Mouse (Mus musculus) hematopoietic stem cell, adult 5-6 weeks (primary cell): ENCODE measurements around the gene Vps45. TPM values are rescaled to one million over a fixed set of nuclear protein-coding genes. Genes with fewer than 3 reads are reported as not detected.

ENCODE experiments used
- ATAC-seq, 2 experiments: fragments of 125-278 bp in 1 of 2; replicated peaks in 1 of 2; 2 replicates each; pipeline ENCODE4 v1.8.0; 2016 to 2017; ENCODE audit warnings: inconsistent platforms in 2 of 2, mild to moderate bottlenecking in 2 of 2, moderate number of reproducible peaks in 2 of 2, low read depth in 1 of 2, moderate TSS enrichment in 1 of 2; ENCODE audit not compliant: low FRiP score in 2 of 2, poor library complexity in 2 of 2, severe bottlenecking in 2 of 2, insufficient read depth in 1 of 2, low TSS enrichment in 1 of 2
- total RNA-seq: library from RNA; stranded (forward); fragments of 172-1452, 232-1000 nt; gene quantifications from 2 replicates; pipeline ENCODE4 v1.2.3, GENCODE M21; 2017

Vps45 gene
- 14.0 and 29.1 TPM in 2 replicates for total RNA-seq

DNA sequence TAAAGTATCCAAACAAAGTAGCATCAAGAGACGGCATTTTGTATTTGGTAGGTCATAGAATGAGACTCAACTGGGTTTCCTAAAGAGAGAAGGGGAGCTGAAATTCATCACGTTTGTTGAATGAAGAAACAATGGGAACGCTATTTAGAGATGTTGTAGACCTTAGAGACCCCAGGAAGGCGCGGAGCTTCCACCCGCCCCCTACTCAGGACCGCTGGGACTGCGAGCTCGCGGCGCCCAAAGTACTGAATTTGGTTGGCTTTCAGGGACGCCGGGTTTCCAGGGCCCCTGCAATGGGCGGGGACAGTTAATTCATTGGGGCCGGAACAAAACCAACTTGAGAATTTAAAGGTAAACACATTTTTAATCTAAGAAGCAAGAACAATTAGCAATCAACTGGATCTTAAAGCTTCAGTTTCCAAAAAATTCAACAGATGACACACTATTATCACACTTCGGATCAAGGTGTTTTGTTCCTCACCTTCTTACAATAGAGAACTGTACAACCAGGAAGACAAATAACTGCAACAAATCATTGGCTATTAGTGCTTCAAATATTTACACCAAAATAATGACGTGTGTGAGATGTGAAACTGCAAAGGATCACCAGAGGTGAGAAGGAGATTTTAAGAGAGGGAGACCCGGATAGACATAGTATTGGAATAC, at the start of gene Vps45:
Gene Vps45, minus strand, starts transcription at position 236 of the 666 bp plus-strand sequence.
- ATAC-seq = peak; percentile 57 to 63

DNA sequence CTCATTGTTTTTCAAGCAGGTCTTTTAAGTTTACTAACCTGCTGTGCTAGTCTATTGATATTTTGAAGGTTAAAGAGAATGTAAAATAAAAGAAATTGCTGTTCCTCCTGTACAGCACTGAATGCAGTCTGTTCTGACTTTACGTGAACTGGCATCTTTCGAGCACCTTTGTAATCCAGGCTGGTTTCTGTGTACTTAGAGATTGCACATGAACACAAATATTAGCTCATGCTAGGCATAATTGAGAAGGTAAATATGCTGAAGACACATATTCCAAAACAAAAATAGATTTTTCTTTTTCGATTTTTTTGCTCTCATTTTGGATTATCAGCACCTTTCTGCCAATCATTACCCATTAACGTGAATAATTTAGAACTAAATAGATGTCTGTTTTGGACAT, 47.9 kb upstream of the Vps45 start:
- no peak for ATAC-seq

DNA sequence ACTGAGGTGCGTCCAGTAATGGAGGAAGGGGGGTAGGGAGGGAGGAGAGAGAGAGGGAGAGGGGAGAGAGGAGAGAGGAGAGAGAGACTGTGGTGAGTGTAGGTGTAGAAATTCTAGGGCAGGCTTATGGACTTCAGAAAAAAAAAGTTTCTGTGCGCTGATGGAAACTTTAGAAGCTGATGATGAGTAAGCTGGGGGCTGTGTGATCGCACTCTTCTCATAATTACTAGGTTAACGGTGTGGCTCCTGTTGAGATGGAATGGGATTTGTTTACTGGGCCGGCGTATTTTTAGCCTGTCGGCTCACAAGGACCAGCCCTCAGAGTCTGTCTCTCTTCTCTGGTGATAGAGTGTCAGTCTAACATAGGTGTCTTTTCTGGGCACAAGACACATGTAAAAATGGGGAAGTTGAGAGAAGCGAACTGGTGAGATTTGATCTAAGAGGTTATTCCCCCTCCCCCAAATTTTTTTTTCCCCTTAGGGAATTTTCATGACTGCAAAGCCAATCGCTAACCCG, 47.0 kb upstream of the Vps45 start:
- peak in 1 of 2 experiments; percentile 13; a peak in 1 of 4 replicates for ATAC-seq

DNA sequence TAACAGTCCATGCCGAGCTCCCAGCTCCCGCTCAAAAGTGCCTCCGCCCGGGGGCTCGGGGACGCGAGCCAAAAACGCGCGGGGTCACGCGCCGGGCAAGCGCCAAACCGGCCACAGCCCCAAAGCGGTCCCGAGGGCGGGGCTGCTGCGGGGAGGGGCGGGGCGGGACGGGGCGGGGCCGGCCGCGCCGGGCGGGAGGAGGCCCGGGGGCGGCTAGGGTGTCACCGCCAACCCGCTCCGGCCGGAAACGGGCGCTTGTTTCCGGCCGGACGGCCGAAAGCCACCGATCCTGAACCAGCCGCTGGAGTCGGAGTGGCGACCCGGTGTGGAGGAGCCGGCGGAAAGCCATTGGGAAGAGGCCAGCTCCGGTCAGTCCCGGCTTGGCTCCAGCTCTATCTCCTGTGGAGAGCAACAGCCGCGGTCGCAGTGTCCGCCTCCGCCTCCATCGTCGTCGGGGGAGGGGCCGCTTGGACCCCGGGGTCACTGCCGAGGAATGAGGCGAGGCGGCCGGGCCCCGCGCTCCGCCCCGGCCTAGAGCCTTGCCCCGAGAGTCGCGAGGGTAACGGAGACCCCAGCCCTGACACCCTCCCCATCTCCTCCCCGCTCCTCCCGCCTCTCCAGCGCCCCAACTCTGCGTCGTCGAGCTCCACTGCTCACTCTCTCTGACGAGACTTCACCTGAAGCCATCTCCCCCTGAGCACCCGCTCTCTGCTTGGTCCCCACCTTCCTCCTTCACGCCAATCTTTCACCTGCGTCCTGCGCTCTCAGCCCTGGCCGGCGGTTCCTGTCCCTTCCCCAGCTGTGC, 46.2 kb upstream of the Vps45 start, which contains the start of gene Otud7b:
Gene Otud7b, plus strand, starts transcription at position 267 of the 805 bp plus-strand sequence.
- ATAC-seq = peak; percentile 43 to 46; a peak in 3 of 4 replicates

DNA sequence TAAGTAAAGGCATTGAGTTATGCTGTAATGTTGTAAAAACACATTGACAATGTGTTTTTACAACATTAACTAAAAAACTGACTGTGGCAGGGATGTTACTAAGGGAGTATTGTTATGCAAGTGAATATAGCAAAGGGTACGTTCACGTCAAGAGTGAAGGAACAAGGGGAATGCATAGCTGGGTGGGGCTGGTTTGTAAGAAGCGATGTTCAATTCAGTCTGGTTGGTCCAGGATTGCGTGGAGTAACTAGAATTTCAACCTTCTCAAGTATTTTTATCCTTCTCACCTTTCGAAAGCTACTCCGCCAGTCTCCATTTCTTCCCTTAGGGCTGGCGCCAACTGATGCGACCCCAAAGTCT, 45.6 kb upstream of the Vps45 start:
- ATAC-seq = 0 out of 4 replicates have a peak, but pooled peaks of 1 of the 2 experiments have one; percentile 2

DNA sequence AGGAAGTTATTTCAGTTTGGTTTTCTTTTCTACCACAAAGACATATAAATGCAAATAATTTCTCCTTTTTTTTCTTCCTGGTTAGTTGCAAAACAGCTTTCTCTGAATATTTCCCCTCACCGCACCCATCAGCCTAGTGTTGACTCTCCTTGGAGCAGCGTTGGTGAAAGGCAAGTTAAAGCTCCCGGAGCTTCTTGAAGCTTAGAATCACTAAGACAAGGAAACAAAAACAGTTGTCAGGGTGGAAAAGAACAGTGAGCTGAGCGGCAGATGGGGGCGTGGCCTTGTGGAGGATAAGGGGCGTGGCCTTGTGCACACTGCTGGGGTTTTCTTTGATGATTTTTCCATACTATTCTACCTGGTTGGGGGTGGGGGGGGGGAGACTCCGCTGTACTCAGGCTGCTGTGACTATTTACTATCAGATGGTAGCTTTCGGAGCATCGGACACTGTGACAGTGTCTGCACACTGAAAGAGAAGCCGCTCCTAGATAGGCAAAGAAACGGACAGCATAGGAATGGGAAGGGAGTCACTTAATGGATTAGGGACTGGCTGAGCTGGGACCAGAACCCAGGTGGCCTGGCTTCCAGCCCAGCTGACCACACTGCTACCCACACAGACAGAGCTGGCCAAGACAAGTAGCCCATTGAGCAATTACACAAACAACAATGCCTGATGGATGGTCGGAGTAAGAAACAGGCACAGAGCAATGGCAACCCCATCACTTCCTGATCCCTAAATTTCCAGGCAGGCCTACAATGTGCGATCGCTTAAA, 44.0 kb upstream of the Vps45 start:
- peak; percentile 34 to 52; a peak in 2 of 4 replicates for ATAC-seq

DNA sequence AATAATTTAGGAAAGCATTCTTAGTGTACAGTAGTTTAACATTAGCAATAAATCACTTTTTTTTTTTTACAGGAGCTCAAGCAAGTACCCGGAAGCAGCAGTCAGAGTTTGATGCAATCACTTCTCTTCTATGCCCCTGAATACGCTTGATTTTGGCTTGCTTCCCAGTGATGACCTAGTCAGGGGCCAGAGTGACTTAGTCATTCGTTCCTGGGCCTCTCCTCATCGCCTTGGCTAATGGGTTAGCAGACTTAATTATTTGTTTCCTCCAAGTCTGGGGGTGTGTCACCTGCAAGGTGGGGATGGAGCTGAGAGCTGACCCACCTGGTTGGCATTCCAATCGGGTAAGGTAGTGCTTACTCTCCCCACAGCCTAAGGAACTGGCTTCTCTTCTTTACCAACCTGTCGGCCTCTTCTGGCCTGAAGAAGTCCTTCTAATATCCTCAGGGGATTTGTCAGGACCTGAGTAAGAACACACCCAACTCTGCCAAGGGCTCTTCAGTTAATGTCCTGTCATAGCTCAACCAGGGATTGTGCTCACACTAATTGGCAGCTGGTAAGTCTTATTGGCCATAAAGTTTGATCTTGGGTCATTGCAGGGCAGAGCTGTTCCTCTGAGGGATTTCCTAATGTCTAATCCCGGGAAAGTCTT, 40.5 kb upstream of the Vps45 start:
- peak; percentile 20 to 62; a peak in 3 of 4 replicates for ATAC-seq

DNA sequence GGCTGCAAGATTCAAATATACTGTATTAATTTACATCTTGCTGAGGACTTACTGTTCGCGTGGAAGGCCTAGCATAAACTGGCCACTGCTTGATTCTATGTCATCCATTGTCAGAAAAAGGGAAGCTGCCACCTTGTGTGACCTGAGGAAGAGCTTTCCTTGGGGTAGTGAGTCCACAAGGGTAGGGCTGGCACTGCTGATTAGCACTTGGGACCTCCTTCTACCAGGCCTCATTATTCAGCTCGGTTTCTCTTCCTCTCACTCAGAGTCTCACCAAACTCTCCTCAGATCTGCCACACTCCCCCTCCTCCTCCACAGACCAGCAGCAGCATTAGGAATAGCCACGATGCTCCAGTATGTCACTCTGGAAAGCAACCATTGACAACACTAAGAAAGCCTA, 39.9 kb upstream of the Vps45 start:
- ATAC-seq = peak in 1 of 2 experiments; percentile 37; a peak in 2 of 4 replicates

DNA sequence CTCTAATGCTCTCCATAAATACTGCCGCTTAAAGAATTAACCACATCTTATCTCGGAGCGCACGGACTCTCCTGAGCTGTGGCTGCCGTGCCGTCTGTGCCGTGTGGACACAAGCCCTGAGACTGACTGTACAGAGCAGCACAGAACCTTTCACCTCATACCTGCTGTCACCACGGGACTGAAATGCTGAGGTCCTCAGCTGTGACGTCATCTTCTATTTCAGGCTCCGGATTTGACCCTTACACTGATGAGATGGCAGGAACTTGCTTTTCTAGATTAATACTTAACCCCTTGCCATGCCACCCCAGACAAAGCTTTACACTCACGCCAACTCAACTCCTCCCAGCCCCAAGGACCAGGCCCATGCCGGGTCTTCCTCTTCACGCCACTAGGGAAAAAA, 35.9 kb upstream of the Vps45 start:
- ATAC-seq = no peak

DNA sequence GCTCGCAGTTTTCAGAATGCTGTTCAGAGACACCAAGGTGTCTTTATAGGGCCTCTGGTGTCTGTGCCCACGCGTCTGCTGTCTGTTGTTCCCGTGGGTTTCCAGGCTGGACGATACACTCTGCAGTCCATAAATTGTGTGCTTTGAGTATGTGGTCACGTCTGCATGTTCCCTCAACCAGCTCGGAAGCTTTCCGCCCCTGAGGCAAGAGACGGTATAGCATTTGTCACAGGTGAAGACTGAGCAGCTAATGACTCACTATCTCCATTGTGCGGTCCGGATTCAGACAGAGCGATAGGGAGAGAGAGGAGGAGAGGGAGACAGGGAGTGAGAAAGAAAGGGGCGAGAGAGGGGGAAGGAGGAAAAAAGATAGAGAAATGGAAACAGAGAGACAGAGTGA, 35.2 kb upstream of the Vps45 start:
- ATAC-seq = no peak

DNA sequence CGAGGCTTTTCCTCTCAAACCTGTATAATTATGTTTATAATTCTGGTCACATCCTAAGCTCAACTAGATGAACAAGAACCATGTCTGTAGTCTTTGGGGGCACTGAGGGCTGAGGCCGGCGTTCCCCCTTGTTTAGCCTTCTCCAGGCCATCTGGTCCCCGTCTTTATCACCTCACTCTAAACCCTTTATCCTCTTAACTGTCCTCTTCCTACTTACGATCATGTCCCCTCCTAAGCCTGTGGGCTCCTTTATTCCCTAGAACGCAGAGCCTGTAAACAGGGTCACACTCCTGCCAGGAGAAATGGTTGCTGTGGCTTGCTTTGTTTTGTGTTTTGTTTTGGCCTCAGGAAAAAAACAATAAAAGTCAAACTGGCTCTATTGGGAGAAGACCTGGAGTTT, 33.7 kb upstream of the Vps45 start:
- no peak for ATAC-seq

DNA sequence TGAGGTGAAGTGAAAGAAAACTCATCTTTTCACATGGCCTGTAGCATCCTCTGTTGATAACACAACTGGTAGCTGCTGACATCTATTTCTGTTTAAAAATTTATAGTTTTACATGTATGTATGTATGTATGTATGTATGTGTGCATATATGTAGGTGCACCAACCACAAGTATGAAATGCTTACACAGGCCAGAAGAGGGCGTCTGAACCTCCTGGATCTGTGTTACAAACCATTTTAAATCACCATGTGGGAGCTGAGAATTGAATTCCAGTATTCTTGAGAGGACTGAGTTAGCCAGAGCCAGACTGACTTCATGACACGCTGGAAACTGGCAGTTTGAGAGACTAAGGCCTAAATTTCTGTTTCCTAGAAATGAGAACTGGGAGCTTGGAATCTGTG, 32.9 kb upstream of the Vps45 start:
- no peak for ATAC-seq

DNA sequence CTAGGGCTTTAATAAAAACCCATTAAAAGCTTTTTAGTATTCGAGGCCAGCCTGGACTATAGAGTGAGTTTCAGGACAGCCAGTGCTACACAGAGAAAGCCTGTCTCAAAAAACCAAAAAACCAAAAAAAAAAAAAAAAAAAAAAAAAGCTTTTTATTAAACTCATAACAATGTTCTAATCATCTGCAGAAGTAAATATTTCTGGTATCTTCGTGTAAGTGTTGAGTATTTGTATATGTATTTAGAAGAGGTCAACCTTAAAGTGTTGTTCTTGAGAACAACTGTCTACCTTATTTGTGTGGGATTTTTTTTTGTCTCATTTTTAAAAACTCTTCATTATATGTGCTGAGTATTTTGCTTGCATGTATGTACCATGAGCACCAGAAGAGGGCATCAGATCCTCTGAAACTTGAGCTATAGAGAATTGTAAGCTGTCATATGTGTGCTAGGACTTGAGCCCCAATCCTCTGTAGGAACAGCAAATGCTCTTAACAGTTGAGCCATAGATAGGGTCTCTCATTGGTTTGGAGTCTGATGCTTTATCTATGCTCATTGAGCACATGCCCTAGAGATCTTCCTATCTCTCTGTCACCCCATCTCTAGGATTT, 31.7 kb upstream of the Vps45 start:
- peak; percentile 39 to 42; a peak in 1 of 4 replicates for ATAC-seq

DNA sequence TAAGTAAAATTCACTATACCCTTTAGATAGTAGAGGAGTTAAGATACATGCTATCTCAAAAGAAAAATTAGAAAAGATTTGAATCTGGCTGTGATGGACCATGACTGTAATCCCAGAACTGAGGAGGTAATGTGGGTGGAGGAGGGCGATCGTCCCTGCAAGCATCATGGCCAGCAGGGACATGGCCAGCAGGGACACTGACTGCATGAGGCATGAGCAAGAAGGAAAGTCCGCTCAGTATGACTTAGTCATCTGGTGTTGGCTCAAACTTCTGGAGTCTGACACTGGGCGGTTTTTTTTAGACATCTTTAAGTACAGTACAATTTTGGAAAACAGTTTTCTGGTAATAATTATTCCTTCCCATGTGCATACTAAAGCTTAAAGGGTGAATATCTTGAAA, 29.5 kb upstream of the Vps45 start:
- ATAC-seq = no peak

DNA sequence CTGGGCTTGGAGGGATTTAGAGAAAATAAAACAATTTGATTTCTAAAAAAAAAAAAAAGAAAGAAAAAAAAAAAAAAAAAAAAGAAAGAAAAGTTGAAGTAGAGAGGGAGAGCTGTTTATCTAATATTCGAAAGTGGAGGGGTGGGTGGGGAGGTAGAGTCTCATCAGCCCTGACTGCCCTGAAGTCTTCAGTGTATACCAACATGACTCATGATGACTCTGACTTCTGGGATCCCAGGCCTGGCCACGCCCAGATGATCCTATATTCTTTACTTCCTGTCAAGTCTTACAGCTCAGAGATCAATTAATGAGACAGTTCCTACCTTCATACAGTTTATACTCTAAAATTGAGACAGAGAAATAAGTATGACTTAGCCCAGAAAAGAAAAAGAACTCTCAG, 29.0 kb upstream of the Vps45 start:
- ATAC-seq = no peak

DNA sequence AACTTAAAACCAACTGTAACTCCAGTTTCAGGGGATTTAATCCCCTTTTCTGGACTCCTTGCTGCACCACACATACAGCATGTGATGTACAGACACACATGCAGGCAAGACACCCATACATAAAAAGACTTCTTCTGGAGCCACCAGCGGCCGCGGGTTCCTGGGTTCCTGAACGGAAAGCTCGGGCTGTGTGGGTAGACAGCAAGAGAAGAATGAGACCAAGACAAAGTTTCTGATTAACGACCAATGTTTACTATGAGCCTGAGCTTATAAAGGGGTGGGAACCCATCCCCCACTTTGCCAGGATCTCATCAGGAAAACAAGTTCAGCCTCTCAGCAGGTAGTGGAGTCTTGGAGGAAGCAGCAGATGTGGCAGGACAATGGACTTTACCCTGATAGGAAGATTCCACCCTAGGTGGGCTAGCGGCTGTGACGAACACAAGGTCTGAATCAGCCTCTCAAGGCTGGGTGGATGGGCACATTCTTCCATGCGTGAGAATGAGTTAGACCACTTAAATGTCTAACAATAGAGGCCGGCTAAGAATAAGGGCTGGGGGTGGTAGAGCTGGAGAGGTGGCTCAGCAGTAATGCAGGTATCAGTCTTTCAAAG, 26.0 kb upstream of the Vps45 start:
- ATAC-seq = no peak
